20 mouse cellular contexts compared by ENCODE assay signal in genomic region chr13:116295401-116295800, GRCm38 (mm10). TPM values are rescaled to one million over a fixed set of nuclear protein-coding genes. Genes with fewer than 3 reads are reported as not detected.
DNase-seq lines count a peak whose midpoint lies in the region; ATAC-seq and TF ChIP-seq lines count a peak whose summit lies in the region.
"Had no signal": no experiment of that assay in that cellular context is flagged by ENCODE, and none has a peak within 500 bp of the region (broad histone marks: within the 10 kb centered on the region; RNA-seq: fewer than 3 reads in every experiment).

No protein-coding gene starts in this region.

- no peak overlapping the region for H3K4me2 ChIP-seq in hindbrain, embryonic 11.5 days (replicated peaks; ENCODE audit: low read depth, low read length)
- H3K4me2 ChIP-seq in hindbrain, embryonic 13.5 days, result no peak overlapping the region
- no peak overlapping the region for H3K4me2 ChIP-seq in midbrain, embryonic 14.5 days (ENCODE audit: low read length)
- H3K4me2 ChIP-seq: embryonic facial prominence, embryonic 12.5 days; forebrain, embryonic 12.5 days had no signal

- no peak for TF ChIP-seq CTCF in brain, embryonic 14.5 days (IDR thresholded peaks at IDR 0.05; ENCODE audit: borderline replicate concordance, extremely low read depth, insufficient read depth, insufficient read length)

- ATAC-seq in hindbrain, embryonic 11.5 days (ENCODE audit: low FRiP score), result no peak
- no peak for ATAC-seq in hindbrain, embryonic 13.5 days (ENCODE audit: low FRiP score)
- ATAC-seq in midbrain, embryonic 14.5 days (ENCODE audit: low FRiP score, low TSS enrichment), result no peak
- ATAC-seq: forebrain, embryonic 14.5 days; forebrain, embryonic 16.5 days had no signal

- H3K9me3 ChIP-seq in hindbrain, embryonic 11.5 days (ENCODE audit: control insufficient read depth, low read length), result no peaks in the 10 kb centered on the region
- H3K9me3 ChIP-seq in hindbrain, embryonic 13.5 days, result no peaks in the 10 kb centered on the region
- H3K9me3 ChIP-seq in midbrain, embryonic 14.5 days (ENCODE audit: control insufficient read depth, low read length), result no peaks in the 10 kb centered on the region
- no peaks in the 10 kb centered on the region for H3K9me3 ChIP-seq in midbrain, embryonic 10.5 days (replicated peaks)
- H3K9me3 ChIP-seq: embryonic facial prominence, embryonic 10.5 days; embryonic facial prominence, embryonic 12.5 days; forebrain, embryonic 12.5 days had no signal

- H3K27me3 ChIP-seq in hindbrain, embryonic 11.5 days (ENCODE audit: control insufficient read depth, insufficient read depth, low read length), result peaks cover 70% of the 10 kb centered on the region
- H3K27me3 ChIP-seq in hindbrain, embryonic 13.5 days, result peaks cover 91% of the 10 kb centered on the region
- peaks cover 89% of the 10 kb centered on the region for H3K27me3 ChIP-seq in midbrain, embryonic 14.5 days (ENCODE audit: control insufficient read depth, insufficient read depth, low read length)
- peaks cover 100% of the 10 kb centered on the region for H3K27me3 ChIP-seq in midbrain, embryonic 10.5 days (ENCODE audit: low read depth, poor library complexity, severe bottlenecking)

- no peak overlapping the region for H3K9ac ChIP-seq in hindbrain, embryonic 11.5 days (ENCODE audit: low read depth, low read length)
- no peak overlapping the region for H3K9ac ChIP-seq in hindbrain, embryonic 13.5 days
- no peak overlapping the region for H3K9ac ChIP-seq in midbrain, embryonic 14.5 days (replicated peaks; ENCODE audit: low read length)
- H3K9ac ChIP-seq: embryonic facial prominence, embryonic 12.5 days; forebrain, embryonic 12.5 days had no signal

- no peak overlapping the region for H3K4me3 ChIP-seq in hindbrain, embryonic 11.5 days (ENCODE audit: low read depth, low read length)
- H3K4me3 ChIP-seq in hindbrain, embryonic 13.5 days, result no peak overlapping the region
- H3K4me3 ChIP-seq in midbrain, embryonic 14.5 days (replicated peaks; ENCODE audit: low read depth, low read length), result no peak overlapping the region
- no peak overlapping the region for H3K4me3 ChIP-seq in midbrain, embryonic 10.5 days
- H3K4me3 ChIP-seq: embryonic facial prominence, embryonic 10.5 days; embryonic facial prominence, embryonic 12.5 days; forebrain, embryonic 12.5 days had no signal

- H3K4me1 ChIP-seq in hindbrain, embryonic 11.5 days (replicated peaks; ENCODE audit: control insufficient read depth, insufficient read depth, low read length), result no peaks in the 10 kb centered on the region
- H3K4me1 ChIP-seq in hindbrain, embryonic 13.5 days (replicated peaks), result peaks cover 6% of the 10 kb centered on the region
- no peaks in the 10 kb centered on the region; the same call in 1 of the 2 replicates for H3K4me1 ChIP-seq in midbrain, embryonic 14.5 days (ENCODE audit: control insufficient read depth, insufficient read depth, low read length)
- H3K4me1 ChIP-seq in midbrain, embryonic 10.5 days, result peaks cover 15% of the 10 kb centered on the region

- no peak overlapping the region for H3K27ac ChIP-seq in hindbrain, embryonic 11.5 days (ENCODE audit: low read depth, low read length)
- no peak overlapping the region for H3K27ac ChIP-seq in hindbrain, embryonic 13.5 days
- H3K27ac ChIP-seq in midbrain, embryonic 14.5 days (replicated peaks; ENCODE audit: low read depth, low read length), result no peak overlapping the region
- H3K27ac ChIP-seq in midbrain, embryonic 10.5 days (replicated peaks), result no peak overlapping the region
- H3K27ac ChIP-seq: embryonic facial prominence, embryonic 12.5 days; forebrain, embryonic 12.5 days had no signal

- no peak for TF ChIP-seq POLR2A in brain, embryonic 14.5 days (IDR thresholded peaks at IDR 0.05; ENCODE audit: borderline replicate concordance, extremely low read depth, insufficient read depth, insufficient read length, poor library complexity, severe bottlenecking)

- 5% methylated on average over 4 of the region's 4 CpGs for WGBS in hindbrain, embryonic 11.5 days
- 5% methylated on average over 4 of the region's 4 CpGs for WGBS in hindbrain, embryonic 13.5 days
- WGBS in midbrain, embryonic 14.5 days, result 2% methylated on average over 4 of the region's 4 CpGs
- 4% methylated on average over 4 of the region's 4 CpGs for WGBS in midbrain, embryonic 10.5 days

- H3K36me3 ChIP-seq in hindbrain, embryonic 11.5 days (ENCODE audit: control insufficient read depth, insufficient read depth, low read length), result no peaks in the 10 kb centered on the region
- no peaks in the 10 kb centered on the region for H3K36me3 ChIP-seq in hindbrain, embryonic 13.5 days
- H3K36me3 ChIP-seq in midbrain, embryonic 14.5 days (ENCODE audit: control insufficient read depth, insufficient read depth, low read length), result no peaks in the 10 kb centered on the region
- no peaks in the 10 kb centered on the region for H3K36me3 ChIP-seq in midbrain, embryonic 10.5 days
- H3K36me3 ChIP-seq: embryonic facial prominence, embryonic 10.5 days; embryonic facial prominence, embryonic 12.5 days; forebrain, embryonic 12.5 days had no signal

- DNase-seq in embryo, embryonic 11 days, result peak; percentile 15
- no peak for DNase-seq in embryo, embryonic 9.5 days (ENCODE audit: extremely low spot score)
- peak; percentile 21 for DNase-seq in hindbrain, embryonic 11.5 days (ENCODE audit: low spot score)
- DNase-seq in midbrain, embryonic 14.5 days, result peak; percentile 17
- no peak for DNase-seq in midbrain, embryonic 10.5 days (ENCODE audit: low spot score)
- peak; percentile 18 for DNase-seq in brain, embryonic 14.5 days (ENCODE audit: low read depth)
- DNase-seq in gastrocnemius, postnatal 14 days, result no peak
- DNase-seq: adrenal gland, adult 2 months; adrenal gland, postnatal 10 days; adrenal gland, postnatal 25 days; cerebellum, adult 11-12 months; cerebellum, adult 2 months; cerebellum, adult 9-10 months; cerebellum, postnatal 25 days had no signal

- intact Hi-C loops in gastrocnemius, postnatal 14 days (cut with DNase I; ENCODE audit: low total_unique reads), result no loop called here

RNA-seq across cellular contexts. Expression of gene Isl1, which starts 14.1 kb away (rescaled TPM):
- polyA plus RNA-seq in hindbrain, embryonic 11.5 days (2014; fragmentation: Nextera tagmentation; extraction: Ambion mirVana), result 46.5 and 60.5 TPM in 2 replicates
- 43.3 and 51.8 TPM in 2 replicates for polyA plus RNA-seq in hindbrain, embryonic 13.5 days (2015; fragmentation: Nextera tagmentation; extraction: Ambion mirVana)
- 5.4 and 8.1 TPM in 2 replicates for polyA plus RNA-seq in midbrain, embryonic 14.5 days (2014; fragmentation: Nextera tagmentation; extraction: Ambion mirVana)
- polyA plus RNA-seq in midbrain, embryonic 10.5 days (2016; fragmentation: Nextera tagmentation; extraction: Ambion mirVana), result 16.4 and 20.7 TPM in 2 replicates
- 48.6 and 71.9 TPM in 2 replicates for polyA plus RNA-seq in brain, embryonic 14.5 days (2012; rRNA removed)
- 1 to 10 TPM in 1 of 2 experiments, under 1 TPM in 1; 0.41 to 1.3 TPM for total RNA-seq in gastrocnemius, postnatal 14 days (2021)

Comparison
In these comparisons a context has a peak if more than half of its experiments do, and no peak if none do; other contexts are left out.
1. DNase-seq: peak in embryo, embryonic 11 days (single experiment), hindbrain, embryonic 11.5 days (single experiment), midbrain, embryonic 14.5 days (single experiment) and brain, embryonic 14.5 days (single experiment); none in embryo, embryonic 9.5 days (single experiment), midbrain, embryonic 10.5 days (single experiment) and gastrocnemius, postnatal 14 days (single experiment).